Mouse (Mus musculus) liver, postnatal 0 days (tissue): Measurements from ENCODE around the gene Slc45a1.

ENCODE experiments used
- CTCF ChIP-seq: sonication (generic); IDR thresholded peaks from 2 replicates; pipeline ENCODE4 v1.5.1; 2016; ENCODE audit warnings: antibody characterized with exemption, low read depth
- EP300 ChIP-seq: IDR thresholded peaks from 2 replicates; pipeline ENCODE4 v1.6.1; 2016; ENCODE audit warnings: antibody characterized with exemption, low read depth, mild to moderate bottlenecking

GRCm38 (mm10) chr4:150653072-150653599 lies 1.2 kb upstream of the Slc45a1 start:
- no peak for TF ChIP-seq CTCF
- TF ChIP-seq EP300, result no peak
